Mouse (Mus musculus): Measurements from ENCODE around the gene Fibp. TPM values are rescaled to one million over a fixed set of nuclear protein-coding genes. Genes with fewer than 3 reads are reported as not detected.

Gene Fibp
- polyA plus RNA-seq, 1 experiment from 2014 or later = 101 TPM

- Histone ChIP-seq H3K4me2 (ENCODE audit: low read length) (no peak within 1 kb of the TSS), H3K27ac (replicated peaks in 1 of 2; ENCODE audit: control insufficient read depth in 1 of 2, insufficient read depth in 1 of 2, low read depth in 2 of 2, low read length in 2 of 2) (no peak within 1 kb of the TSS), H3K9me3 (ENCODE audit: control insufficient read depth, low read length) (no peaks in the 10 kb centered on the region), H3K36me3 (ENCODE audit: control insufficient read depth, insufficient read depth, low read length) (peaks cover 12% of the 10 kb centered on the region; the same call in 1 of the 2 replicates), H3K9ac (ENCODE audit: low read length) (no peak within 1 kb of the TSS), H3K4me1 (ENCODE audit: control insufficient read depth in 2 of 2, insufficient read depth in 2 of 2, low read length in 2 of 2) (no peaks in the 10 kb centered on the region), H3K27me3 (ENCODE audit: control insufficient read depth, insufficient read depth, low read length) (no peaks in the 10 kb centered on the region), H3K4me3 (ENCODE audit: control insufficient read depth in 1 of 2, insufficient read depth in 1 of 2, low read depth in 1 of 2, low read length in 2 of 2) (no peak within 1 kb of the TSS)
- 54% methylated on average over 17 of the region's 17 CpGs for WGBS
- no peak for ATAC-seq (ENCODE audit: insufficient number of reproducible peaks, insufficient read depth, low FRiP score, low read depth)
Observed at GRCm38 (mm10) chr19:5503687-5504086, 43.3 kb downstream of the Fibp start, which contains the start of gene 1700020D05Rik. 1700020D05Rik (minus strand) TSS chr19:5503787.

GRCm38 (mm10) chr19:5510031-5511026, 49.9 kb downstream of the Fibp start, which contains the start of gene Snx32:
Snx32 (minus strand) TSS chr19:5510538.
- peak within 1 kb of the TSS; percentile 91 for H3K4me2 ChIP-seq (ENCODE audit: low read length)
- H3K9ac ChIP-seq (ENCODE audit: low read length) = peak within 1 kb of the TSS; percentile 76
- peak within 1 kb of the TSS; percentile 52 to 64 for H3K27ac ChIP-seq (replicated peaks in 1 of 2; ENCODE audit: control insufficient read depth in 1 of 2, insufficient read depth in 1 of 2, low read depth in 2 of 2, low read length in 2 of 2)
- H3K9me3 ChIP-seq (ENCODE audit: control insufficient read depth, low read length) = no peaks in the 10 kb centered on the region
- H3K36me3 ChIP-seq (ENCODE audit: control insufficient read depth, insufficient read depth, low read length) = no peaks in the 10 kb centered on the region
- ATAC-seq (ENCODE audit: insufficient number of reproducible peaks, insufficient read depth, low FRiP score, low read depth) = peak; percentile 100
- H3K4me1 ChIP-seq (ENCODE audit: control insufficient read depth in 2 of 2, insufficient read depth in 2 of 2, low read length in 2 of 2) = peaks cover 14 to 16% of the 10 kb centered on the region in 2 experiments
- WGBS = 2% methylated on average over 47 of the region's 47 CpGs
- H3K4me3 ChIP-seq (ENCODE audit: control insufficient read depth in 1 of 2, insufficient read depth in 1 of 2, low read depth in 1 of 2, low read length in 2 of 2) = peak within 1 kb of the TSS; percentile 54 to 58
- H3K27me3 ChIP-seq (ENCODE audit: control insufficient read depth, insufficient read depth, low read length) = no peaks in the 10 kb centered on the region

GRCm38 (mm10) chr19:5511074-5511632, 50.7 kb downstream of the Fibp start:
- H3K36me3 ChIP-seq (ENCODE audit: control insufficient read depth, insufficient read depth, low read length) = no peaks in the 10 kb centered on the region
- ATAC-seq (ENCODE audit: insufficient number of reproducible peaks, insufficient read depth, low FRiP score, low read depth) = no peak
- H3K4me1 ChIP-seq (ENCODE audit: control insufficient read depth in 2 of 2, insufficient read depth in 2 of 2, low read length in 2 of 2) = peaks cover 14 to 16% of the 10 kb centered on the region in 2 experiments
- H3K27me3 ChIP-seq (ENCODE audit: control insufficient read depth, insufficient read depth, low read length) = no peaks in the 10 kb centered on the region
- H3K9me3 ChIP-seq (ENCODE audit: control insufficient read depth, low read length) = no peaks in the 10 kb centered on the region
- H3K9ac ChIP-seq (ENCODE audit: low read length) = peak overlapping the region; percentile 76
- WGBS = 50% methylated on average over 15 of the region's 15 CpGs
- peak overlapping the region; percentile 54 to 58 for H3K4me3 ChIP-seq (ENCODE audit: control insufficient read depth in 1 of 2, insufficient read depth in 1 of 2, low read depth in 1 of 2, low read length in 2 of 2)
- H3K27ac ChIP-seq (replicated peaks in 1 of 2; ENCODE audit: control insufficient read depth in 1 of 2, insufficient read depth in 1 of 2, low read depth in 2 of 2, low read length in 2 of 2) = peak overlapping the region; percentile 25 to 60; a peak in 3 of 4 replicates
- peak overlapping the region; percentile 91 for H3K4me2 ChIP-seq (ENCODE audit: low read length)

GRCm38 (mm10) chr19:5512091-5513004, 51.9 kb downstream of the Fibp start:
- H3K27ac ChIP-seq (replicated peaks in 1 of 2; ENCODE audit: control insufficient read depth in 1 of 2, insufficient read depth in 1 of 2, low read depth in 2 of 2, low read length in 2 of 2) = no peak overlapping the region; a peak in 1 of 4 replicates
- ATAC-seq (ENCODE audit: insufficient number of reproducible peaks, insufficient read depth, low FRiP score, low read depth) = no peak
- H3K4me3 ChIP-seq (ENCODE audit: control insufficient read depth in 1 of 2, insufficient read depth in 1 of 2, low read depth in 1 of 2, low read length in 2 of 2) = no peak overlapping the region
- no peaks in the 10 kb centered on the region for H3K36me3 ChIP-seq (ENCODE audit: control insufficient read depth, insufficient read depth, low read length)
- no peaks in the 10 kb centered on the region for H3K9me3 ChIP-seq (ENCODE audit: control insufficient read depth, low read length)
- H3K9ac ChIP-seq (ENCODE audit: low read length) = no peak overlapping the region
- no peaks in the 10 kb centered on the region for H3K27me3 ChIP-seq (ENCODE audit: control insufficient read depth, insufficient read depth, low read length)
- H3K4me2 ChIP-seq (ENCODE audit: low read length) = peak overlapping the region; percentile 91
- peaks cover 14 to 16% of the 10 kb centered on the region in 2 experiments for H3K4me1 ChIP-seq (ENCODE audit: control insufficient read depth in 2 of 2, insufficient read depth in 2 of 2, low read length in 2 of 2)
- 70% methylated on average over 12 of the region's 12 CpGs for WGBS

GRCm38 (mm10) chr19:5513005-5513349, 52.6 kb downstream of the Fibp start:
- Histone ChIP-seq H3K9ac (ENCODE audit: low read length) (no peak overlapping the region), H3K36me3 (ENCODE audit: control insufficient read depth, insufficient read depth, low read length) (no peaks in the 10 kb centered on the region), H3K27me3 (ENCODE audit: control insufficient read depth, insufficient read depth, low read length) (no peaks in the 10 kb centered on the region), H3K4me1 (ENCODE audit: control insufficient read depth in 2 of 2, insufficient read depth in 2 of 2, low read length in 2 of 2) (peaks cover 14 to 16% of the 10 kb centered on the region in 2 experiments), H3K4me2 (ENCODE audit: low read length) (no peak overlapping the region), H3K9me3 (ENCODE audit: control insufficient read depth, low read length) (no peaks in the 10 kb centered on the region), H3K4me3 (ENCODE audit: control insufficient read depth in 1 of 2, insufficient read depth in 1 of 2, low read depth in 1 of 2, low read length in 2 of 2) (no peak overlapping the region), H3K27ac (replicated peaks in 1 of 2; ENCODE audit: control insufficient read depth in 1 of 2, insufficient read depth in 1 of 2, low read depth in 2 of 2, low read length in 2 of 2) (no peak overlapping the region)
- no peak for ATAC-seq (ENCODE audit: insufficient number of reproducible peaks, insufficient read depth, low FRiP score, low read depth)
- 86% methylated on average over 3 of the region's 3 CpGs for WGBS

Other genes with a start within 250 kb of the Fibp start
- 20.9 TPM in 2 replicates for gene Pacs1, start 187.5 kb upstream of the Fibp start, polyA plus RNA-seq (2014; fragmentation: Nextera tagmentation; extraction: Ambion mirVana)
- gene Sf3b2, start 165.2 kb upstream of the Fibp start, polyA plus RNA-seq (2014; fragmentation: Nextera tagmentation; extraction: Ambion mirVana) = 201 and 208 TPM in 2 replicates
- 6.4 and 6.7 TPM in 2 replicates for gene Gal3st3, start 162.3 kb upstream of the Fibp start, polyA plus RNA-seq (2014; fragmentation: Nextera tagmentation; extraction: Ambion mirVana)
- not detected in 2 replicates for gene Catsper1, start 124.9 kb upstream of the Fibp start, polyA plus RNA-seq (2014; fragmentation: Nextera tagmentation; extraction: Ambion mirVana)
- 0.92 and 0.95 TPM in 2 replicates for gene Cst6, start 111.0 kb upstream of the Fibp start, polyA plus RNA-seq (2014; fragmentation: Nextera tagmentation; extraction: Ambion mirVana)
- 37.4 and 42.1 TPM in 2 replicates for gene Eif1ad, start 93.9 kb upstream of the Fibp start, polyA plus RNA-seq (2014; fragmentation: Nextera tagmentation; extraction: Ambion mirVana)
- gene Banf1, start 93.4 kb upstream of the Fibp start, polyA plus RNA-seq (2014; fragmentation: Nextera tagmentation; extraction: Ambion mirVana) = 453 and 486 TPM in 2 replicates
- 39.5 and 39.6 TPM in 2 replicates for gene Sart1, start 71.9 kb upstream of the Fibp start, polyA plus RNA-seq (2014; fragmentation: Nextera tagmentation; extraction: Ambion mirVana)
- 1.6 and 3.0 TPM in 2 replicates for gene Tsga10ip, start 58.1 kb upstream of the Fibp start, polyA plus RNA-seq (2014; fragmentation: Nextera tagmentation; extraction: Ambion mirVana)
- 154 and 178 TPM in 2 replicates for gene Drap1, start 35.6 kb upstream of the Fibp start, polyA plus RNA-seq (2014; fragmentation: Nextera tagmentation; extraction: Ambion mirVana)
- gene AI837181, start 35.5 kb upstream of the Fibp start, polyA plus RNA-seq (2014; fragmentation: Nextera tagmentation; extraction: Ambion mirVana) = 23.7 and 35.0 TPM in 2 replicates
- gene Fosl1, start 13.1 kb upstream of the Fibp start, polyA plus RNA-seq (2014; fragmentation: Nextera tagmentation; extraction: Ambion mirVana) = not detected in 2 replicates
- gene Ccdc85b, start 2.7 kb upstream of the Fibp start, polyA plus RNA-seq (2014; fragmentation: Nextera tagmentation; extraction: Ambion mirVana) = 9.0 and 10.4 TPM in 2 replicates
- gene Ctsw, start 7.9 kb downstream of the Fibp start, polyA plus RNA-seq (2014; fragmentation: Nextera tagmentation; extraction: Ambion mirVana) = 0.84 and 1.4 TPM in 2 replicates
- 60.8 and 68.9 TPM in 2 replicates for gene Efemp2, start 13.3 kb downstream of the Fibp start, polyA plus RNA-seq (2014; fragmentation: Nextera tagmentation; extraction: Ambion mirVana)
- gene Mus81, start 27.8 kb downstream of the Fibp start, polyA plus RNA-seq (2014; fragmentation: Nextera tagmentation; extraction: Ambion mirVana) = 36.6 and 37.5 TPM in 2 replicates
- gene Cfl1, start 29.8 kb downstream of the Fibp start, polyA plus RNA-seq (2014; fragmentation: Nextera tagmentation; extraction: Ambion mirVana) = 1,876 and 1,886 TPM in 2 replicates
- 0.20 TPM in 2 replicates for gene 1700020D05Rik, start 43.2 kb downstream of the Fibp start, polyA plus RNA-seq (2014; fragmentation: Nextera tagmentation; extraction: Ambion mirVana)
- 16.5 and 17.9 TPM in 2 replicates for gene Snx32, start 49.9 kb downstream of the Fibp start, polyA plus RNA-seq (2014; fragmentation: Nextera tagmentation; extraction: Ambion mirVana)
- 0.09 TPM in 1 of 2 replicates, not detected in the other for gene Ovol1, start 100.0 kb downstream of the Fibp start, polyA plus RNA-seq (2014; fragmentation: Nextera tagmentation; extraction: Ambion mirVana)
- 2.5 and 3.0 TPM in 2 replicates for gene Ap5b1, start 107.4 kb downstream of the Fibp start, polyA plus RNA-seq (2014; fragmentation: Nextera tagmentation; extraction: Ambion mirVana)
- gene Rnaseh2c, start 141.3 kb downstream of the Fibp start, polyA plus RNA-seq (2014; fragmentation: Nextera tagmentation; extraction: Ambion mirVana) = 68.8 and 78.5 TPM in 2 replicates
- gene Kat5, start 149.6 kb downstream of the Fibp start, polyA plus RNA-seq (2014; fragmentation: Nextera tagmentation; extraction: Ambion mirVana) = 19.7 and 20.0 TPM in 2 replicates
- 35.1 and 36.9 TPM in 2 replicates for gene Rela, start 176.9 kb downstream of the Fibp start, polyA plus RNA-seq (2014; fragmentation: Nextera tagmentation; extraction: Ambion mirVana)
- 16.7 and 17.2 TPM in 2 replicates for gene Sipa1, start 203.1 kb downstream of the Fibp start, polyA plus RNA-seq (2014; fragmentation: Nextera tagmentation; extraction: Ambion mirVana)
- 16.7 and 22.4 TPM in 2 replicates for gene Map3k11, start 228.1 kb downstream of the Fibp start, polyA plus RNA-seq (2014; fragmentation: Nextera tagmentation; extraction: Ambion mirVana)
- gene Pcnx3, start 228.3 kb downstream of the Fibp start, polyA plus RNA-seq (2014; fragmentation: Nextera tagmentation; extraction: Ambion mirVana) = 15.3 and 17.3 TPM in 2 replicates
- 0.26 and 0.27 TPM in 2 replicates for gene Kcnk7, start 243.8 kb downstream of the Fibp start, polyA plus RNA-seq (2014; fragmentation: Nextera tagmentation; extraction: Ambion mirVana)

Data from heart, embryonic 14.5 days (tissue).